Mouse (Mus musculus) right cerebral cortex, postnatal 10 days (tissue): ENCODE measurements at regions not wholly inside any gene's neighbourhood (a gene's known extent, or its start where the extent isn't known, plus 50 kb on each side); places are given as distances from the start of the nearest gene placed in this dataset.
"Not testable (repeated sequence)": the region's sequence is repeated elsewhere in the genome, so short reads cannot be mapped to it uniquely, and the experiment has no call there.

ENCODE experiments used
- DNase-seq, 2 experiments: peaks; one replicate each; pipeline ENCODE4 v3.0.0; 2021; ENCODE audit warnings: low spot score in 2 of 2

- DNase-seq, result peak; percentile 88 to 89
Observed at GRCm38 (mm10) chr14:87215099-87215498, 74.1 kb upstream of the Diaph3 start.

- no peak for DNase-seq
Observed at GRCm38 (mm10) chr14:87217042-87217441, 76.0 kb upstream of the Diaph3 start.

GRCm38 (mm10) chr14:87219975-87220374 is 78.9 kb upstream of the Diaph3 start:
- no peak for DNase-seq

- no peak for DNase-seq
Observed at GRCm38 (mm10) chr14:87224870-87225269, 83.8 kb upstream of the Diaph3 start.

GRCm38 (mm10) chr14:87249258-87249657 is 108.2 kb upstream of the Diaph3 start:
- DNase-seq, result no peak

GRCm38 (mm10) chr14:87255484-87256208 is 114.6 kb upstream of the Diaph3 start:
- DNase-seq, result no peak

GRCm38 (mm10) chr14:87261726-87262125 is 120.7 kb upstream of the Diaph3 start:
- DNase-seq, result no peak

GRCm38 (mm10) chr14:87264826-87265225 is 123.8 kb upstream of the Diaph3 start:
- no peak for DNase-seq

GRCm38 (mm10) chr14:87266309-87266708 is 125.3 kb upstream of the Diaph3 start:
- DNase-seq, result no peak

GRCm38 (mm10) chr14:87289266-87289665 is 127.2 kb upstream of the Tdrd3 start:
- DNase-seq, result not testable (repeated sequence)

- DNase-seq, result no peak
Observed at GRCm38 (mm10) chr14:87289708-87290243, 126.7 kb upstream of the Tdrd3 start.

- DNase-seq, result no peak
Observed at GRCm38 (mm10) chr14:87295206-87295605, 121.2 kb upstream of the Tdrd3 start.

GRCm38 (mm10) chr14:87297160-87297559 is 119.3 kb upstream of the Tdrd3 start:
- no peak for DNase-seq

- no peak for DNase-seq
Observed at GRCm38 (mm10) chr14:87300838-87301237, 115.6 kb upstream of the Tdrd3 start.

- no peak for DNase-seq
Observed at GRCm38 (mm10) chr14:87301564-87301963, 114.9 kb upstream of the Tdrd3 start.

- DNase-seq, result no peak
Observed at GRCm38 (mm10) chr14:87305481-87305880, 111.0 kb upstream of the Tdrd3 start.

GRCm38 (mm10) chr14:87306011-87306410 is 110.4 kb upstream of the Tdrd3 start:
- no peak for DNase-seq

- no peak for DNase-seq
Observed at GRCm38 (mm10) chr14:87308016-87308415, 108.4 kb upstream of the Tdrd3 start.

GRCm38 (mm10) chr14:87312318-87312717 is 104.1 kb upstream of the Tdrd3 start:
- no peak for DNase-seq

- DNase-seq, result peak; percentile 84 to 88
Observed at GRCm38 (mm10) chr14:87314999-87315732, 101.3 kb upstream of the Tdrd3 start.

- DNase-seq, result no peak
Observed at GRCm38 (mm10) chr14:87327841-87328240, 88.6 kb upstream of the Tdrd3 start.

GRCm38 (mm10) chr14:87337950-87338526 is 78.4 kb upstream of the Tdrd3 start:
- peak; percentile 31 for DNase-seq

- no peak for DNase-seq
Observed at GRCm38 (mm10) chr14:87344540-87344939, 71.9 kb upstream of the Tdrd3 start.
